In genomic region chr4:107830189-107830588, GRCm38 (mm10) we compare ENCODE assay signal across 12 mouse cellular contexts. TPM values are rescaled to one million over a fixed set of nuclear protein-coding genes. Genes with fewer than 3 reads are reported as not detected.
A peak's percentile ranks its signal among the peaks of the same experiment; 100 is the strongest.
DNase-seq lines count a peak whose midpoint lies in the region; ATAC-seq lines count a peak whose summit lies in the region.
"Had no signal": no experiment of that assay in that cellular context is flagged by ENCODE, and none has a peak within 500 bp of the region (broad histone marks: within the 10 kb centered on the region; RNA-seq: fewer than 3 reads in every experiment).

No protein-coding gene starts in this region.

- peak overlapping the region; percentile 7; the same call in 1 of the 2 replicates for H3K9ac ChIP-seq in limb, embryonic 11.5 days (ENCODE audit: low read length)
- H3K9ac ChIP-seq: liver, postnatal 0 days had no signal

- H3K4me2 ChIP-seq in limb, embryonic 11.5 days (ENCODE audit: low read depth, severe bottlenecking): no peak overlapping the region

- H3K4me3 ChIP-seq in limb, embryonic 11.5 days (ENCODE audit: low read depth, low read length): no peak overlapping the region
- no peak overlapping the region for H3K4me3 ChIP-seq in limb, embryonic 10.5 days
- H3K4me3 ChIP-seq in hindbrain, embryonic 10.5 days: no peak overlapping the region
- H3K4me3 ChIP-seq in midbrain, embryonic 10.5 days: 0 out of 2 replicates have a peak overlapping the region, but pooled peaks have one; percentile 11
- H3K4me3 ChIP-seq: heart, adult 2 months had no signal

- H3K9me3 ChIP-seq in limb, embryonic 11.5 days (ENCODE audit: control insufficient read depth, low read length): no peaks in the 10 kb centered on the region
- no peaks in the 10 kb centered on the region for H3K9me3 ChIP-seq in limb, embryonic 10.5 days (replicated peaks)
- H3K9me3 ChIP-seq in hindbrain, embryonic 10.5 days: no peaks in the 10 kb centered on the region
- H3K9me3 ChIP-seq in midbrain, embryonic 10.5 days (replicated peaks): no peaks in the 10 kb centered on the region

- WGBS in limb, embryonic 11.5 days: 80% methylated on average over 10 of the region's 10 CpGs
- 82% methylated on average over 10 of the region's 10 CpGs for WGBS in limb, embryonic 10.5 days
- WGBS in hindbrain, embryonic 10.5 days: 57% methylated on average over 10 of the region's 10 CpGs
- WGBS in midbrain, embryonic 10.5 days: 65% methylated on average over 10 of the region's 10 CpGs

- H3K27ac ChIP-seq in limb, embryonic 11.5 days (replicated peaks; ENCODE audit: low read depth, low read length): no peak overlapping the region
- no peak overlapping the region for H3K27ac ChIP-seq in limb, embryonic 10.5 days
- H3K27ac ChIP-seq in hindbrain, embryonic 10.5 days: peak overlapping the region; percentile 85
- peak overlapping the region; percentile 82 for H3K27ac ChIP-seq in midbrain, embryonic 10.5 days (replicated peaks)
- H3K27ac ChIP-seq: heart, adult 2 months had no signal

- no peaks in the 10 kb centered on the region for H3K27me3 ChIP-seq in limb, embryonic 11.5 days (ENCODE audit: control insufficient read depth, insufficient read depth, low read length)
- no peaks in the 10 kb centered on the region for H3K27me3 ChIP-seq in limb, embryonic 10.5 days (ENCODE audit: low read depth, poor library complexity, severe bottlenecking)
- H3K27me3 ChIP-seq in hindbrain, embryonic 10.5 days (ENCODE audit: insufficient read depth, poor library complexity, severe bottlenecking): peaks cover 18% of the 10 kb centered on the region
- H3K27me3 ChIP-seq in midbrain, embryonic 10.5 days (ENCODE audit: low read depth, poor library complexity, severe bottlenecking): peaks cover 23% of the 10 kb centered on the region
- H3K27me3 ChIP-seq: Patski had no signal

- no peak for ATAC-seq in limb, embryonic 11.5 days (ENCODE audit: insufficient number of reproducible peaks, low FRiP score, low TSS enrichment, low read depth)
- ATAC-seq: CD4-positive, CD25-positive, alpha-beta regulatory T cell, adult 4 months; liver, postnatal 0 days; Patski had no signal

- no peak for DNase-seq in limb, embryonic 11.5 days (ENCODE audit: low spot score)
- DNase-seq in limb, embryonic 10.5 days (ENCODE audit: low spot score): no peak
- no peak for DNase-seq in hindbrain, embryonic 10.5 days (ENCODE audit: low spot score)
- DNase-seq in midbrain, embryonic 10.5 days (ENCODE audit: low spot score): no peak
- DNase-seq in right cerebral cortex, postnatal 36 days (ENCODE audit: low spot score in 2 of 2): peak; percentile 69 to 72
- DNase-seq in lung, postnatal 4 days: no peak
- no peak for DNase-seq in kidney, adult 11 months
- DNase-seq: adrenal gland, postnatal 25 days; heart, adult 2 months; liver, postnatal 0 days had no signal

- H3K4me1 ChIP-seq in limb, embryonic 11.5 days (ENCODE audit: control insufficient read depth, insufficient read depth, low read length): peaks cover 8% of the 10 kb centered on the region
- peaks cover 30% of the 10 kb centered on the region for H3K4me1 ChIP-seq in limb, embryonic 10.5 days
- H3K4me1 ChIP-seq in hindbrain, embryonic 10.5 days (replicated peaks): peaks cover 99% of the 10 kb centered on the region
- H3K4me1 ChIP-seq in midbrain, embryonic 10.5 days: peaks cover 99% of the 10 kb centered on the region

- H3K36me3 ChIP-seq in limb, embryonic 11.5 days (ENCODE audit: control insufficient read depth, insufficient read depth, low read length): no peaks in the 10 kb centered on the region
- peaks cover 9% of the 10 kb centered on the region; the same call in 1 of the 2 replicates for H3K36me3 ChIP-seq in limb, embryonic 10.5 days
- no peaks in the 10 kb centered on the region for H3K36me3 ChIP-seq in hindbrain, embryonic 10.5 days
- no peaks in the 10 kb centered on the region; the same call in 1 of the 2 replicates for H3K36me3 ChIP-seq in midbrain, embryonic 10.5 days

RNA-seq across cellular contexts. Expression of gene Lrp8, which starts 28.1 kb away (rescaled TPM):
- polyA plus RNA-seq in limb, embryonic 11.5 days (2014; fragmentation: Nextera tagmentation; extraction: Ambion mirVana): 5.0 and 8.9 TPM in 2 replicates
- polyA plus RNA-seq in limb, embryonic 10.5 days (2016; fragmentation: Nextera tagmentation; extraction: Ambion mirVana): 7.3 and 7.9 TPM in 2 replicates
- polyA plus RNA-seq in hindbrain, embryonic 10.5 days (2016; fragmentation: Nextera tagmentation; extraction: Ambion mirVana): 10.0 and 13.9 TPM in 2 replicates
- 10.4 and 15.0 TPM in 2 replicates for polyA plus RNA-seq in midbrain, embryonic 10.5 days (2016; fragmentation: Nextera tagmentation; extraction: Ambion mirVana)

RNA-seq across cellular contexts. Expression of gene Magoh, which starts 49.4 kb away (rescaled TPM):
- 284 and 285 TPM in 2 replicates for polyA plus RNA-seq in limb, embryonic 11.5 days (2014; fragmentation: Nextera tagmentation; extraction: Ambion mirVana)
- 242 and 271 TPM in 2 replicates for polyA plus RNA-seq in limb, embryonic 10.5 days (2016; fragmentation: Nextera tagmentation; extraction: Ambion mirVana)
- polyA plus RNA-seq in hindbrain, embryonic 10.5 days (2016; fragmentation: Nextera tagmentation; extraction: Ambion mirVana): 225 and 238 TPM in 2 replicates
- 219 and 263 TPM in 2 replicates for polyA plus RNA-seq in midbrain, embryonic 10.5 days (2016; fragmentation: Nextera tagmentation; extraction: Ambion mirVana)

RNA-seq across cellular contexts. Expression of gene 0610037L13Rik, which starts 59.4 kb away (rescaled TPM):
- polyA plus RNA-seq in limb, embryonic 11.5 days (2014; fragmentation: Nextera tagmentation; extraction: Ambion mirVana): 123 and 130 TPM in 2 replicates
- 104 and 117 TPM in 2 replicates for polyA plus RNA-seq in limb, embryonic 10.5 days (2016; fragmentation: Nextera tagmentation; extraction: Ambion mirVana)
- polyA plus RNA-seq in hindbrain, embryonic 10.5 days (2016; fragmentation: Nextera tagmentation; extraction: Ambion mirVana): 111 and 113 TPM in 2 replicates
- polyA plus RNA-seq in midbrain, embryonic 10.5 days (2016; fragmentation: Nextera tagmentation; extraction: Ambion mirVana): 113 TPM in 2 replicates

Comparison
In these comparisons a context has a peak if more than half of its experiments do, and no peak if none do; other contexts are left out.
1. DNase-seq: peak in right cerebral cortex, postnatal 36 days (2 of 2); none in limb, embryonic 11.5 days (single experiment), limb, embryonic 10.5 days (single experiment), hindbrain, embryonic 10.5 days (single experiment), midbrain, embryonic 10.5 days (single experiment), lung, postnatal 4 days (0 of 2) and kidney, adult 11 months (single experiment).
2. H3K27ac ChIP-seq: peak in hindbrain, embryonic 10.5 days (single experiment) and midbrain, embryonic 10.5 days (single experiment); none in limb, embryonic 11.5 days (single experiment) and limb, embryonic 10.5 days (single experiment).